Mouse (Mus musculus): Measurements from ENCODE around the gene Rai1.

DNA sequence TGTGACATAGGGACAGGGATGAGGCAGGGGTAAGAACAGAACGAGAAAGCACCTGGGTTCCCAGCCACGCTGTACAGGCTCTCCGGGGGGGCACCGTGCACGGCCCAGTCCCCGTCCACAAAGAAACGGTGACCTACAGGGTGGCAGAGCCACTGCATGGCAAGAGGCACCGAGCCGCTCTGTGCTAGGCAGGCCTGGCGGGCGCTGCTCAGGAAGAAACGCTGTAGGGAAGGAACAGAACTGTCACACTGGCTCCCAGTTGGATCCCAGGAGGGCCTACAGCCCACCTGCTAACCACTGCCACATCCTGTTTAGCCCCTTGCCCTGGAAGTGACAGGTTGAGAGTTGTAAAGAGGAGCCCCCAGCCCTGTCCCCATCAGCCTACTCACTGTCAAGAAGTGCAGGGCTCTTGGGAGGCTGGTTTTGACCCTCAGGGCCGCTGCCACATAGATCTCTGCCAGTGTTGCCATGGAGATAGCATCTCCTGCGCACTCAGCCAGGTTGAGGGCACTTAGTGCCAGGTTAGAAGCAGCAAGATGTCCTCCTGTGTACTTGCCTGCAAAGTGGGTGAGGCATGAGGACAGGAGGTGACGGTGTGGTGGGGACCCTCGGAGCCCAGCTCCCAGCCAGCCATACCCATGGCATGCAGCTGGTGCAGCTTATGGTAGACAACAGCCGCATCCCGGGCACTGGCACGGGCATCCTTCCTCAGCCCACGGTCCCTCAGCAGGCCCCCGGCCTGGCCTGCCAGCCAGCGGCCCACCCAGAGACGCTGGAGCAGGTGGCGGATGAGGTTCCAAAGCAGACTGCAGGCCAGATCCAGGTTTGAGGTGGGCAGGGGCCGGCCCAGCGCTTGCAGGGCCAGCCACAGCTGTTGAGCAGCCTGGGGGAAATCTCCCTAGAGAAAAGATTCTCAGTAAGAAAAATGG, 98.2 kb downstream of the Rai1 start:
- TF ChIP-seq POLR2A (IDR thresholded peaks at IDR 0.05; ENCODE audit: low read depth, low read length): no peak
- no peak for TF ChIP-seq CTCF (conservative IDR thresholded peaks at IDR 0.05 in 1 of 2, IDR thresholded peaks at IDR 0.05 in 1 of 2; ENCODE audit: low read depth in 2 of 2, low read length in 2 of 2)
- no peak for TF ChIP-seq USF1 (IDR thresholded peaks at IDR 0.05; ENCODE audit: low read depth, low read length)
- TF ChIP-seq EP300 (IDR thresholded peaks at IDR 0.05; ENCODE audit: low read length): no peak
- TF ChIP-seq CHD1 (IDR thresholded peaks at IDR 0.05; ENCODE audit: low read depth, low read length): no peak
- no peak for TF ChIP-seq TCF12 (IDR thresholded peaks at IDR 0.05; ENCODE audit: low read depth, low read length)
- 0 out of 2 replicates have a peak, but pooled peaks have one; percentile 8 for TF ChIP-seq ZMIZ1 (IDR thresholded peaks at IDR 0.05; ENCODE audit: low read depth, low read length)
- TF ChIP-seq ZC3H11A (IDR thresholded peaks at IDR 0.05; ENCODE audit: low read depth, low read length): no peak

Measured in CH12.LX (cell line).